ENCODE assay signal across 9 mouse cellular contexts in the genomic region with DNA sequence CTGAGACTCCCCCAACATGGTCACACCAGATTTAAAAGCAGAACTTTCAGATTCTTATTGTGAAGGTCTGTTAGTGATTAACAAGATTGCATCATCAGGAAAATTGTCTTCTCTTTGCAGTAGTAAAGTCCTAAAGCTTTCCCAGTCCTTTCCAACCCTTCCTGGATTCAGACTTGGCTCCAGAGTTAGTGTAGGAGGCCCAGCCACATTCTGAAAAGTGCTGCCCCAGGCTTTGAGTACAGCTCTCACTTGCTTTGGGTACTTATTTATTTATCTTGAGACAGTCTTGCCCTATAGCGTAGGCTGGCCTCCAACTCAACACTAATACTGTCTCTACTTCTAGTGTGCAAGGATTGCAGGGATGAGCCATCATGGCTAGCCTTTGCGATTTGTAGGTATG. TPM values are rescaled to one million over a fixed set of nuclear protein-coding genes. Genes with fewer than 3 reads are reported as not detected.
DNase-seq lines count a peak whose midpoint lies in the region; ATAC-seq and TF ChIP-seq lines count a peak whose summit lies in the region.
"Had no signal": no experiment of that assay in that cellular context is flagged by ENCODE, and none has a peak within 500 bp of the region (broad histone marks: within the 10 kb centered on the region; RNA-seq: fewer than 3 reads in every experiment).

No protein-coding gene starts in this region.

- H3K4me1 ChIP-seq in lung, embryonic 16.5 days (replicated peaks; ENCODE audit: control insufficient read depth, insufficient read depth, low read length), result peaks cover 29% of the 10 kb centered on the region
- peaks cover 18% of the 10 kb centered on the region for H3K4me1 ChIP-seq in forebrain, postnatal 0 days (ENCODE audit: insufficient read depth)
- H3K4me1 ChIP-seq in limb, embryonic 11.5 days (ENCODE audit: control insufficient read depth, insufficient read depth, low read length), result peaks cover 17% of the 10 kb centered on the region
- peaks cover 26% of the 10 kb centered on the region for H3K4me1 ChIP-seq in stomach, embryonic 15.5 days

- H3K36me3 ChIP-seq in lung, embryonic 16.5 days (ENCODE audit: control insufficient read depth, insufficient read depth, low read length), result peaks cover 7% of the 10 kb centered on the region
- H3K36me3 ChIP-seq in forebrain, postnatal 0 days (ENCODE audit: insufficient read depth), result 0 out of 2 replicates have a peak, but pooled peaks cover 5% of the 10 kb centered on the region
- H3K36me3 ChIP-seq in limb, embryonic 11.5 days (ENCODE audit: control insufficient read depth, insufficient read depth, low read length), result peaks cover 5% of the 10 kb centered on the region; the same call in 1 of the 2 replicates
- H3K36me3 ChIP-seq in stomach, embryonic 15.5 days, result no peaks in the 10 kb centered on the region

- peak overlapping the region; percentile 94 for H3K4me2 ChIP-seq in lung, embryonic 16.5 days (ENCODE audit: low read depth, low read length)
- H3K4me2 ChIP-seq in forebrain, postnatal 0 days (ENCODE audit: low read depth), result peak overlapping the region; percentile 94
- peak overlapping the region; percentile 80 for H3K4me2 ChIP-seq in limb, embryonic 11.5 days (ENCODE audit: low read depth, severe bottlenecking)
- peak overlapping the region; percentile 88 for H3K4me2 ChIP-seq in stomach, embryonic 15.5 days

- peak overlapping the region; percentile 57 for H3K9ac ChIP-seq in lung, embryonic 16.5 days (ENCODE audit: low read length)
- H3K9ac ChIP-seq in forebrain, postnatal 0 days, result no peak overlapping the region
- H3K9ac ChIP-seq in limb, embryonic 11.5 days (ENCODE audit: low read length), result no peak overlapping the region
- H3K9ac ChIP-seq in stomach, embryonic 15.5 days, result no peak overlapping the region; the same call in 1 of the 2 replicates

- ATAC-seq in lung, embryonic 16.5 days (ENCODE audit: low read depth), result no peak
- no peak for ATAC-seq in forebrain, postnatal 0 days
- no peak for ATAC-seq in limb, embryonic 11.5 days (ENCODE audit: insufficient number of reproducible peaks, low FRiP score, low TSS enrichment, low read depth)
- ATAC-seq in stomach, embryonic 15.5 days (ENCODE audit: insufficient read depth, low FRiP score, low read depth), result no peak
- ATAC-seq: activated CD4-positive, CD25-positive, alpha-beta regulatory T cell, adult 4 months had no signal

- H3K4me3 ChIP-seq in lung, embryonic 16.5 days (ENCODE audit: low read length), result peak overlapping the region; percentile 49
- no peak overlapping the region; the same call in 1 of the 2 replicates for H3K4me3 ChIP-seq in forebrain, postnatal 0 days (ENCODE audit: low read depth, low read length)
- peak overlapping the region; percentile 36; the same call in 1 of the 2 replicates for H3K4me3 ChIP-seq in limb, embryonic 11.5 days (ENCODE audit: low read depth, low read length)
- H3K4me3 ChIP-seq in stomach, embryonic 15.5 days (replicated peaks), result peak overlapping the region; percentile 32

- DNase-seq in lung, postnatal 4 days, result no peak
- DNase-seq in forebrain, postnatal 0 days, result no peak
- DNase-seq in limb, embryonic 11.5 days (ENCODE audit: low spot score), result no peak
- DNase-seq in adrenal gland, postnatal 10 days, result no peak
- DNase-seq in spleen, postnatal 36 days (ENCODE audit: low spot score in 2 of 2), result no peak
- DNase-seq in embryo, embryonic 11 days, result no peak

- H3K9me3 ChIP-seq in lung, embryonic 16.5 days (ENCODE audit: control insufficient read depth, low read length), result no peaks in the 10 kb centered on the region
- no peaks in the 10 kb centered on the region for H3K9me3 ChIP-seq in forebrain, postnatal 0 days (ENCODE audit: low read length)
- no peaks in the 10 kb centered on the region for H3K9me3 ChIP-seq in limb, embryonic 11.5 days (ENCODE audit: control insufficient read depth, low read length)
- H3K9me3 ChIP-seq in stomach, embryonic 15.5 days, result no peaks in the 10 kb centered on the region

- H3K27me3 ChIP-seq in lung, embryonic 16.5 days (ENCODE audit: control insufficient read depth, insufficient read depth, low read depth, low read length), result no peaks in the 10 kb centered on the region
- no peaks in the 10 kb centered on the region for H3K27me3 ChIP-seq in forebrain, postnatal 0 days (ENCODE audit: insufficient read depth, low read length)
- H3K27me3 ChIP-seq in limb, embryonic 11.5 days (ENCODE audit: control insufficient read depth, insufficient read depth, low read length), result no peaks in the 10 kb centered on the region
- H3K27me3 ChIP-seq in stomach, embryonic 15.5 days (replicated peaks), result no peaks in the 10 kb centered on the region

- H3K27ac ChIP-seq in lung, embryonic 16.5 days (ENCODE audit: low read length), result no peak overlapping the region
- no peak overlapping the region for H3K27ac ChIP-seq in forebrain, postnatal 0 days (ENCODE audit: low read depth, low read length)
- H3K27ac ChIP-seq in limb, embryonic 11.5 days (replicated peaks; ENCODE audit: low read depth, low read length), result no peak overlapping the region
- no peak overlapping the region for H3K27ac ChIP-seq in stomach, embryonic 15.5 days

- TF ChIP-seq CTCF in forebrain, postnatal 0 days (IDR thresholded peaks at IDR 0.05; ENCODE audit: low read depth), result no peak

- 50% methylated on average over 2 of the region's 2 CpGs for WGBS in lung, embryonic 16.5 days
- WGBS in forebrain, postnatal 0 days, result 72% methylated on average over 2 of the region's 2 CpGs
- WGBS in limb, embryonic 11.5 days, result 92% methylated on average over 2 of the region's 2 CpGs
- WGBS in stomach, embryonic 15.5 days, result 53% methylated on average over 2 of the region's 2 CpGs

RNA-seq across cellular contexts. Expression of a gene that starts 4.6 kb away (rescaled TPM):
- 28.4 and 33.0 TPM in 2 replicates for polyA plus RNA-seq in lung, embryonic 16.5 days (2015; fragmentation: Nextera tagmentation; extraction: Ambion mirVana)
- 28.3 and 32.8 TPM in 2 replicates for total RNA-seq in forebrain, postnatal 0 days (2014; rRNA removed)
- polyA plus RNA-seq in forebrain, postnatal 0 days (2015; fragmentation: Nextera tagmentation; extraction: Ambion mirVana), result 14.2 and 21.8 TPM in 2 replicates
- polyA plus RNA-seq in limb, embryonic 11.5 days (2014; fragmentation: Nextera tagmentation; extraction: Ambion mirVana), result 34.7 and 34.9 TPM in 2 replicates
- polyA plus RNA-seq in stomach, embryonic 15.5 days (2015; fragmentation: Nextera tagmentation; extraction: Ambion mirVana), result 40.9 and 41.2 TPM in 2 replicates
- 10 to 100 TPM; 68.6 to 72.6 TPM for total RNA-seq in adrenal gland, postnatal 10 days (2021)
